Mouse (Mus musculus) heart, adult 2 months (tissue): Measurements from ENCODE around the gene Zdhhc9.

ENCODE experiments used
- CTCF ChIP-seq: fragments of 200-600 bp; IDR thresholded peaks from 2 replicates; pipeline ENCODE4 v1.8.1; 2022; ENCODE audit warnings: antibody characterized with exemption, mild to moderate bottlenecking, moderate library complexity
- EP300 ChIP-seq: fragments of 200-500 bp; IDR thresholded peaks from 2 replicates; pipeline ENCODE4 v1.6.1; 2011; ENCODE audit warnings: low read depth, low read length, control low read depth; ENCODE audit not compliant: insufficient read depth
- POLR2A ChIP-seq: fragments of 200-500 bp; IDR thresholded peaks from 2 replicates; pipeline ENCODE4 v1.6.1; 2011; ENCODE audit warnings: mild to moderate bottlenecking, low read depth, low read length, control low read depth; ENCODE audit not compliant: insufficient read depth

DNA sequence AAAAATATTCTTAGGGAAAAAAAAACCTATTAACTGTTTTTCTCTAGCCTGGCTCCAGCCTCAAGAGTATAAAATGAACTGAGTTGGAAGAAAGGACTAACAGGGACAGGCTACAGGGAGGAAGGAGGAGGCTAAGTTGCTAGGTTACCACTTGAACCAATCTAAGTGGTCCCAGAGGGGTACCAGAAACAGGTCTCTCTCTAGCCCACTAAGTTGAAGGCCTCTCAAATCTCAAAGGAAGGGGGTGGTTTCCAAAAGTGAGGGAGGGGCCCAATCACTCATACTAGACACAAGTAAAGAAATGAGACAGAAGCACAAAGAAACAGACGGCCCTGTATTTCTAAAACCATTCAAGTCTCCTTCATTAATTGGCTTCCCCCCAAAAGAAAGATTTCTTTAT lies 38.8 kb downstream of the Zdhhc9 start:
- no peak for TF ChIP-seq CTCF
- TF ChIP-seq EP300: no peak
- TF ChIP-seq POLR2A: no peak
